Mouse (Mus musculus): Measurements from ENCODE around the gene Krt31. TPM values are rescaled to one million over a fixed set of nuclear protein-coding genes. Genes with fewer than 3 reads are reported as not detected.

Krt31 gene
- total RNA-seq, 1 experiment from 2014 or later = not detected

GRCm38 (mm10) chr11:100008336-100008735 is 42.0 kb downstream of the Krt31 start:
- ATAC-seq (replicated peaks; ENCODE audit: low read depth, poor library complexity, severe bottlenecking) = no peak

- ATAC-seq (replicated peaks; ENCODE audit: low read depth, poor library complexity, severe bottlenecking) = no peak
These were observed 43.7 kb downstream of the Krt31 start for GRCm38 (mm10) chr11:100006624-100007023.

GRCm38 (mm10) chr11:100005905-100006304 is 44.4 kb downstream of the Krt31 start:
- ATAC-seq (replicated peaks; ENCODE audit: low read depth, poor library complexity, severe bottlenecking) = no peak

GRCm38 (mm10) chr11:100004846-100005245 is 45.5 kb downstream of the Krt31 start:
- ATAC-seq (replicated peaks; ENCODE audit: low read depth, poor library complexity, severe bottlenecking) = peak; percentile 69; the same call in 1 of the 2 replicates

- no peak for ATAC-seq (replicated peaks; ENCODE audit: low read depth, poor library complexity, severe bottlenecking)
These were observed 51.3 kb downstream of the Krt31 start for GRCm38 (mm10) chr11:99999091-99999490.

Other genes with a start within 250 kb of the Krt31 start
- gene Gm11554, start 246.1 kb downstream of the Krt31 start, total RNA-seq (2017) = not detected in 2 replicates
- gene Krtap4-13, start 240.7 kb downstream of the Krt31 start, total RNA-seq (2017) = not detected in 2 replicates
- gene Gm11564, start 234.9 kb downstream of the Krt31 start, total RNA-seq (2017) = not detected in 2 replicates
- gene 2300003K06Rik, start 212.5 kb downstream of the Krt31 start, total RNA-seq (2017) = not detected in 2 replicates
- not detected in 2 replicates for gene Krtap4-16, start 198.9 kb downstream of the Krt31 start, total RNA-seq (2017)
- not detected in 2 replicates for gene Gm11568, start 192.6 kb downstream of the Krt31 start, total RNA-seq (2017)
- gene Gm11559, start 186.1 kb downstream of the Krt31 start, total RNA-seq (2017) = not detected in 2 replicates
- gene Krtap9-1, start 177.2 kb downstream of the Krt31 start, total RNA-seq (2017) = not detected in 2 replicates
- gene Gm11567, start 171.4 kb downstream of the Krt31 start, total RNA-seq (2017) = not detected in 2 replicates
- gene Krtap31-1, start 142.6 kb downstream of the Krt31 start, total RNA-seq (2017) = not detected in 2 replicates
- gene Gm11565, start 135.8 kb downstream of the Krt31 start, total RNA-seq (2017) = not detected in 2 replicates
- not detected in 2 replicates for gene Krtap31-2, start 114.3 kb downstream of the Krt31 start, total RNA-seq (2017)
- gene Krtap9-5, start 102.1 kb downstream of the Krt31 start, total RNA-seq (2017) = not detected in 2 replicates
- not detected in 2 replicates for gene Krtap29-1, start 71.5 kb downstream of the Krt31 start, total RNA-seq (2017)
- not detected in 2 replicates for gene Krtap16-1, start 64.0 kb downstream of the Krt31 start, total RNA-seq (2017)
- not detected in 2 replicates for gene Krtap17-1, start 56.6 kb downstream of the Krt31 start, total RNA-seq (2017)
- gene Krt33a, start 34.3 kb downstream of the Krt31 start, total RNA-seq (2017) = not detected in 2 replicates
- not detected in 2 replicates for gene Krt33b, start 20.7 kb downstream of the Krt31 start, total RNA-seq (2017)
- gene Krt34, start 9.0 kb downstream of the Krt31 start, total RNA-seq (2017) = not detected in 2 replicates
- gene Krt32, start 37.7 kb upstream of the Krt31 start, total RNA-seq (2017) = not detected in 2 replicates
- not detected in 2 replicates for gene Krt35, start 45.7 kb upstream of the Krt31 start, total RNA-seq (2017)
- gene Krt36, start 55.1 kb upstream of the Krt31 start, total RNA-seq (2017) = not detected in 2 replicates
- not detected in 2 replicates for gene Krt13, start 71.0 kb upstream of the Krt31 start, total RNA-seq (2017)
- not detected in 2 replicates for gene Krt15, start 85.4 kb upstream of the Krt31 start, total RNA-seq (2017)
- gene Krt19, start 98.1 kb upstream of the Krt31 start, total RNA-seq (2017) = not detected in 2 replicates
- not detected in 2 replicates for gene Krt9, start 142.7 kb upstream of the Krt31 start, total RNA-seq (2017)
- not detected in 2 replicates for gene Krt14, start 157.0 kb upstream of the Krt31 start, total RNA-seq (2017)
- gene Krt16, start 198.4 kb upstream of the Krt31 start, total RNA-seq (2017) = not detected in 2 replicates
- gene Krt17, start 210.5 kb upstream of the Krt31 start, total RNA-seq (2017) = not detected in 2 replicates
- gene Krt42, start 219.3 kb upstream of the Krt31 start, total RNA-seq (2017) = not detected in 2 replicates

Data from common myeloid progenitor, adult 5-6 weeks (primary cell).